Mouse (Mus musculus) thymus, adult 2 months (tissue): ENCODE measurements at regions not wholly inside any gene's neighbourhood (a gene's known extent, or its start where the extent isn't known, plus 50 kb on each side); places are given as distances from the start of the nearest gene placed in this dataset.

Experiments
- CTCF ChIP-seq: fragments of 200-500 bp; IDR thresholded peaks from 2 replicates; pipeline ENCODE4 v1.5.1; 2012; ENCODE audit warnings: mild to moderate bottlenecking, control low read depth, low read length, moderate library complexity, borderline replicate concordance; ENCODE audit not compliant: control insufficient read depth, poor library complexity, insufficient read depth; ENCODE audit errors: extremely low read depth
- POLR2A ChIP-seq: fragments of 200-500 bp; IDR thresholded peaks from 2 replicates; pipeline ENCODE4 v1.6.1; 2012; ENCODE audit warnings: mild to moderate bottlenecking, low read length, control low read depth, moderate library complexity; ENCODE audit not compliant: control insufficient read depth, poor library complexity, insufficient read depth; ENCODE audit errors: extremely low read depth

GRCm38 (mm10) chrX:49369404-49369803, 81.3 kb upstream of the Enox2 start:
- TF ChIP-seq CTCF (no peak), POLR2A (no peak)
